Comparison of ENCODE assay signal across 29 mouse cellular contexts in genomic region chr1:89563399-89563798, GRCm38 (mm10).
A peak's percentile ranks its signal among the peaks of the same experiment; 100 is the strongest.
DNase-seq lines count a peak whose midpoint lies in the region; ATAC-seq lines count a peak whose summit lies in the region.
"Had no signal": no experiment of that assay in that cellular context is flagged by ENCODE, and none has a peak within 500 bp of the region (broad histone marks: within the 10 kb centered on the region; RNA-seq: fewer than 3 reads in every experiment).

No protein-coding gene starts in this region.

- H3K4me2 ChIP-seq in midbrain, embryonic 15.5 days: no peak overlapping the region
- no peak overlapping the region for H3K4me2 ChIP-seq in hindbrain, embryonic 12.5 days (replicated peaks)
- H3K4me2 ChIP-seq in hindbrain, embryonic 14.5 days (replicated peaks): no peak overlapping the region
- H3K4me2 ChIP-seq: forebrain, embryonic 13.5 days; heart, embryonic 12.5 days; intestine, embryonic 15.5 days; midbrain, embryonic 13.5 days; neural tube, embryonic 15.5 days had no signal

- peak; percentile 92 for DNase-seq in heart, adult 11 months
- no peak for DNase-seq in heart, adult 18-20 months
- DNase-seq in midbrain, embryonic 10.5 days (ENCODE audit: low spot score): no peak
- no peak for DNase-seq in hindbrain, embryonic 14.5 days (ENCODE audit: low spot score)
- DNase-seq: adrenal gland, adult 8-10 months; cerebellum, adult 11-12 months; cerebellum, adult 9-11 months; gastrocnemius, postnatal 14 days; heart, adult 2 months; kidney, adult 8-10 months; kidney, postnatal 4 days; layer of hippocampus, postnatal 36 days; left cerebral cortex, postnatal 4 days; lung, postnatal 10 days; spleen, adult 18-20 months; thymus, postnatal 14 days had no signal

- no peaks in the 10 kb centered on the region for H3K9me3 ChIP-seq in midbrain, embryonic 10.5 days (replicated peaks)
- H3K9me3 ChIP-seq in midbrain, embryonic 15.5 days: no peaks in the 10 kb centered on the region
- no peaks in the 10 kb centered on the region for H3K9me3 ChIP-seq in hindbrain, embryonic 12.5 days (replicated peaks)
- H3K9me3 ChIP-seq in hindbrain, embryonic 14.5 days (ENCODE audit: control insufficient read depth, low read length): no peaks in the 10 kb centered on the region
- H3K9me3 ChIP-seq: forebrain, embryonic 13.5 days; heart, embryonic 12.5 days; hindbrain, embryonic 10.5 days; intestine, embryonic 15.5 days; midbrain, embryonic 13.5 days; neural tube, embryonic 15.5 days had no signal

- H3K4me3 ChIP-seq in midbrain, embryonic 10.5 days: no peak overlapping the region
- H3K4me3 ChIP-seq in midbrain, embryonic 15.5 days: no peak overlapping the region
- H3K4me3 ChIP-seq in hindbrain, embryonic 12.5 days: no peak overlapping the region
- no peak overlapping the region for H3K4me3 ChIP-seq in hindbrain, embryonic 14.5 days (replicated peaks; ENCODE audit: low read length)
- H3K4me3 ChIP-seq: forebrain, embryonic 13.5 days; heart, adult 2 months; heart, embryonic 12.5 days; hindbrain, embryonic 10.5 days; intestine, embryonic 15.5 days; midbrain, embryonic 13.5 days; neural tube, embryonic 15.5 days had no signal

- H3K27ac ChIP-seq in midbrain, embryonic 10.5 days (replicated peaks): 0 out of 2 replicates have a peak overlapping the region, but pooled peaks have one; percentile 9
- no peak overlapping the region for H3K27ac ChIP-seq in midbrain, embryonic 15.5 days
- no peak overlapping the region for H3K27ac ChIP-seq in hindbrain, embryonic 12.5 days
- H3K27ac ChIP-seq in hindbrain, embryonic 14.5 days: no peak overlapping the region
- H3K27ac ChIP-seq: forebrain, embryonic 13.5 days; heart, adult 2 months; hindbrain, postnatal 0 days; intestine, embryonic 15.5 days; kidney, postnatal 0 days; liver, embryonic 14.5 days; midbrain, embryonic 13.5 days; neural tube, embryonic 15.5 days had no signal

- peaks cover 75% of the 10 kb centered on the region for H3K4me1 ChIP-seq in midbrain, embryonic 10.5 days
- peaks cover 47% of the 10 kb centered on the region for H3K4me1 ChIP-seq in midbrain, embryonic 15.5 days
- H3K4me1 ChIP-seq in hindbrain, embryonic 12.5 days: peaks cover 56% of the 10 kb centered on the region
- H3K4me1 ChIP-seq in hindbrain, embryonic 14.5 days (replicated peaks; ENCODE audit: control insufficient read depth, insufficient read depth, low read length): peaks cover 48% of the 10 kb centered on the region

- H3K9ac ChIP-seq in midbrain, embryonic 15.5 days: no peak overlapping the region
- H3K9ac ChIP-seq in hindbrain, embryonic 12.5 days: no peak overlapping the region
- no peak overlapping the region for H3K9ac ChIP-seq in hindbrain, embryonic 14.5 days
- H3K9ac ChIP-seq: forebrain, embryonic 13.5 days; heart, embryonic 12.5 days; intestine, embryonic 15.5 days; liver, embryonic 14.5 days; midbrain, embryonic 13.5 days; neural tube, embryonic 15.5 days had no signal

- 92% methylated on average over 4 of the region's 4 CpGs for WGBS in midbrain, embryonic 10.5 days
- 93% methylated on average over 4 of the region's 4 CpGs for WGBS in midbrain, embryonic 15.5 days
- 85% methylated on average over 4 of the region's 4 CpGs for WGBS in hindbrain, embryonic 12.5 days
- WGBS in hindbrain, embryonic 14.5 days: 92% methylated on average over 4 of the region's 4 CpGs

- H3K36me3 ChIP-seq in midbrain, embryonic 10.5 days: no peaks in the 10 kb centered on the region
- no peaks in the 10 kb centered on the region for H3K36me3 ChIP-seq in midbrain, embryonic 15.5 days (replicated peaks)
- no peaks in the 10 kb centered on the region for H3K36me3 ChIP-seq in hindbrain, embryonic 12.5 days
- no peaks in the 10 kb centered on the region for H3K36me3 ChIP-seq in hindbrain, embryonic 14.5 days (replicated peaks; ENCODE audit: control insufficient read depth, insufficient read depth)
- H3K36me3 ChIP-seq: G1E; heart, embryonic 12.5 days; hindbrain, embryonic 10.5 days; intestine, embryonic 15.5 days; midbrain, embryonic 13.5 days; neural tube, embryonic 15.5 days had no signal

- no peaks in the 10 kb centered on the region for H3K27me3 ChIP-seq in midbrain, embryonic 10.5 days (ENCODE audit: low read depth, poor library complexity, severe bottlenecking)
- H3K27me3 ChIP-seq in midbrain, embryonic 15.5 days (replicated peaks): no peaks in the 10 kb centered on the region
- no peaks in the 10 kb centered on the region for H3K27me3 ChIP-seq in hindbrain, embryonic 12.5 days
- no peaks in the 10 kb centered on the region for H3K27me3 ChIP-seq in hindbrain, embryonic 14.5 days (ENCODE audit: control insufficient read depth, insufficient read depth, low read length)
- H3K27me3 ChIP-seq: forebrain, embryonic 13.5 days; heart, embryonic 12.5 days; intestine, embryonic 15.5 days; midbrain, embryonic 13.5 days; neural tube, embryonic 15.5 days had no signal

- ATAC-seq in midbrain, embryonic 15.5 days (replicated peaks): no peak
- peak; percentile 93 for ATAC-seq in megakaryocyte-erythroid progenitor cell, adult 5-6 weeks (replicated peaks; ENCODE audit: low FRiP score, low TSS enrichment, poor library complexity, severe bottlenecking)
- ATAC-seq in hindbrain, embryonic 12.5 days (ENCODE audit: low FRiP score): no peak
- ATAC-seq in hindbrain, embryonic 14.5 days (ENCODE audit: low FRiP score): no peak
- ATAC-seq: forebrain, embryonic 13.5 days; hindbrain, postnatal 0 days; intestine, embryonic 15.5 days; midbrain, embryonic 13.5 days had no signal
